Mouse (Mus musculus): ENCODE data around the gene Baz1b.

DNA sequence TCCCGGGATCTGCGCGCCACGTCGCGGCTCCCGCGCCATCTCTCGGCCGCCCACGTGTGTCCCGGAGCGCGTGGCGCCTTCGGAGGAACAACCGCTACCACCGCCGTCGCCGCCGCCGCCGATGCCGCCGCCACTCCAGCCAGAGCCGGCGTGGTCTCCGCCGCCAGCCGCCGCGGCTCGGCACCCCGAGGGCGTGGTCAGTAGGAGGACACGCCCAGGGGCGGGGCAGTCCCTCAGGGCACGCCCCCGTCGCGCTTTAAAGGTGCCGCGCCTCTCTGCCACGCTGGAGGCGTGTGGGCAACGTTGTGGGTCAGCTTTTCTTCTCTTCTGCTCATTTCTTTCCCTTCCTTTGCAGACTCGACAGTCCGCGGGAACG lies 64.0 kb downstream of the Baz1b start, which contains the start of gene Fzd9:
- no peak for TF ChIP-seq CTCF (IDR thresholded peaks at IDR 0.05; ENCODE audit: low read depth)
- TF ChIP-seq EP300 (IDR thresholded peaks at IDR 0.05; ENCODE audit: low read depth): no peak
